Mouse (Mus musculus): ENCODE results near the gene Bcl3. TPM values are rescaled to one million over a fixed set of nuclear protein-coding genes. Genes with fewer than 3 reads are reported as not detected.
"Not testable (repeated sequence)": the region's sequence is repeated elsewhere in the genome, so short reads cannot be mapped to it uniquely, and the experiment has no call there.

The Bcl3 gene
- polyA plus RNA-seq, 1 experiment from 2014 or later: 1.0 TPM

DNA sequence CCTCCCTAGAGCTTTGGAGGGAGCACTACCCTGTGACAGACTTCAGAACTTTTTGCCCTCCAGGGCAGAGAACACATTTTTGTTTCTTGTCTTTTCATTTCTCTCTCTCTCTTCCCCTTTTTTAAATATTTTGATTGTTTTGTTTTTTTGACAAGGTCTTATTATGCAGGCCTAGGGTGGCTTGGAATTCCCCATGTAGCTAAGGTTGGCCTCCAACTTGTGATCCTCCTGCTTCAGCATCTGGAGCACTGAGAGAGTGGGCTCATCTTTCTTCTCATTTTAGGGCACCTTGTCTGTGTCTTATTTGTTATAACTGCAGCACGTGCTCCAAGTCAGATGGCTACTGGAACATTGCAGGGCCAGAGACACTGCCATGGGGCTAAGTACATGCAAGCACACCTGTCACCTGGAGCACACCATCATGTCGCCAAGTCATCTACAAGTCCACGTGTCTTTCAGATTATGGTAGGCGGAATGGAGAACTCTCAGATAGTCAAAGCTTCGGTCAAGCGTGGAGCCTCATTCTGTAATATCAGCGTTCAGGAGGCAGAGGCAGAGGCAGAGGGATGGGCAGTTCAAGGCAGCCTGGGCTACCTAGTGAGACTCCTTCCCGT is 16.1 kb downstream of the Bcl3 start:
- H3K27ac ChIP-seq (ENCODE audit: low read depth, low read length): no peak overlapping the region
- ATAC-seq (replicated peaks; ENCODE audit: insufficient number of reproducible peaks, low FRiP score, low TSS enrichment): no peak

DNA sequence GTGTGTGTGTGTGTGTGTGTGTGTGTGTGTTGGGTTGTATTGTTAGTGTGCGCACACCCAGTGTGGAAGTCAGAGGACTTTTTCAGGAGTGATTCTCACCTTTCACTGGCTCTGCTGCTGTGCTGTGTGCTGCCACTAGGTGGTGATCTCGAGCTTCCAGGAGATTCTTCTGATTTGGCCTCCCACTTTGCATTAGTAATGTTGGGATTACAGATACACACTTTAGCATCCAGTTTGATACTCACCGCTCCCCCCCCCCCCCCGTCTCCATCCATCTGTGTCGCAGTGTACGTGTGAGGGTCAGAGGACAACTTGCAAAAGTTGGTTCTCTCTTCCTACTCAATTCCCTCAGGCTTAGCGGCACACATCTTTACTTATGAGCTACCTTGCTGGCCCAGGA is 19.6 kb downstream of the Bcl3 start:
- H3K9ac ChIP-seq (ENCODE audit: low read depth, low read length): no peak overlapping the region
- H3K36me3 ChIP-seq (ENCODE audit: control insufficient read depth, insufficient read depth, low read length): no peaks in the 10 kb centered on the region
- no peak overlapping the region for H3K4me3 ChIP-seq (ENCODE audit: low read depth, low read length)
- H3K4me2 ChIP-seq: no peak overlapping the region
- no peak for ATAC-seq (replicated peaks; ENCODE audit: insufficient number of reproducible peaks, low FRiP score, low TSS enrichment)
- no peaks in the 10 kb centered on the region for H3K4me1 ChIP-seq (ENCODE audit: control insufficient read depth, insufficient read depth, low read length)
- 21% methylated on average over 7 of the region's 7 CpGs for WGBS (ENCODE audit: insufficient replicate concordance)
- no peaks in the 10 kb centered on the region for H3K9me3 ChIP-seq (replicated peaks; ENCODE audit: control insufficient read depth, low read length)
- no peak overlapping the region for H3K27ac ChIP-seq (ENCODE audit: low read depth, low read length)
- peaks cover 2% of the 10 kb centered on the region; the same call in 1 of the 2 replicates for H3K27me3 ChIP-seq (ENCODE audit: control insufficient read depth, insufficient read depth, low read length)

More for the DNA sequence above, 16.1 kb downstream of the Bcl3 start:
- Histone ChIP-seq H3K36me3 (ENCODE audit: control insufficient read depth, insufficient read depth, low read length) (no peaks in the 10 kb centered on the region), H3K4me3 (ENCODE audit: low read depth, low read length) (no peak overlapping the region), H3K9ac (ENCODE audit: low read depth, low read length) (no peak overlapping the region), H3K9me3 (replicated peaks; ENCODE audit: control insufficient read depth, low read length) (no peaks in the 10 kb centered on the region; the same call in 1 of the 2 replicates), H3K4me2 (no peak overlapping the region), H3K27me3 (ENCODE audit: control insufficient read depth, insufficient read depth, low read length) (peaks cover 30% of the 10 kb centered on the region), H3K4me1 (ENCODE audit: control insufficient read depth, insufficient read depth, low read length) (peaks cover 7% of the 10 kb centered on the region)
- 75% methylated on average over 8 of the region's 8 CpGs for WGBS (ENCODE audit: insufficient replicate concordance)

DNA sequence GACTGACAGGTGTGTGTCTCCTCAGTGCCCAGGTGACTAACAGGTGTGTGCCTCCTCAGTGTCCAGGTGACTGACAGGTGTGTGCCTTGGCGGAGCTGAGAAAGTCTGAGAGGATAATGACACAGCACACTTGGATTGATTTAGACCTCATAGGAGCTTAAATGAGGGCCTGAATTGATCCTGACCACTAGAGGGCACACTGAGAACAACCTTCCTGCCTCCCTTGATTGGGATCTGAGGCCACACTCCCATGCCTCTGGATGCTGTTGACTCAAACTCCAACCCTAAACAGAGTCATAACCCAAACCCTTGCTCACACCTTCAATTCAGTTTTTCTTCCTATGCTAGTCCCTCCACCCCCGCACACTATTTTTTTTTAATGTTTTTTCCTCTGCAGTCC is 21.8 kb downstream of the Bcl3 start:
- WGBS (ENCODE audit: insufficient replicate concordance): 19% methylated on average over 2 of the region's 2 CpGs
- Histone ChIP-seq H3K9me3 (replicated peaks; ENCODE audit: control insufficient read depth, low read length) (no peaks in the 10 kb centered on the region), H3K4me2 (no peak overlapping the region), H3K27me3 (ENCODE audit: control insufficient read depth, insufficient read depth, low read length) (peaks cover 18% of the 10 kb centered on the region), H3K9ac (ENCODE audit: low read depth, low read length) (no peak overlapping the region), H3K4me3 (ENCODE audit: low read depth, low read length) (no peak overlapping the region), H3K4me1 (ENCODE audit: control insufficient read depth, insufficient read depth, low read length) (no peaks in the 10 kb centered on the region), H3K36me3 (ENCODE audit: control insufficient read depth, insufficient read depth, low read length) (no peaks in the 10 kb centered on the region), H3K27ac (ENCODE audit: low read depth, low read length) (no peak overlapping the region)
- no peak for ATAC-seq (replicated peaks; ENCODE audit: insufficient number of reproducible peaks, low FRiP score, low TSS enrichment)

DNA sequence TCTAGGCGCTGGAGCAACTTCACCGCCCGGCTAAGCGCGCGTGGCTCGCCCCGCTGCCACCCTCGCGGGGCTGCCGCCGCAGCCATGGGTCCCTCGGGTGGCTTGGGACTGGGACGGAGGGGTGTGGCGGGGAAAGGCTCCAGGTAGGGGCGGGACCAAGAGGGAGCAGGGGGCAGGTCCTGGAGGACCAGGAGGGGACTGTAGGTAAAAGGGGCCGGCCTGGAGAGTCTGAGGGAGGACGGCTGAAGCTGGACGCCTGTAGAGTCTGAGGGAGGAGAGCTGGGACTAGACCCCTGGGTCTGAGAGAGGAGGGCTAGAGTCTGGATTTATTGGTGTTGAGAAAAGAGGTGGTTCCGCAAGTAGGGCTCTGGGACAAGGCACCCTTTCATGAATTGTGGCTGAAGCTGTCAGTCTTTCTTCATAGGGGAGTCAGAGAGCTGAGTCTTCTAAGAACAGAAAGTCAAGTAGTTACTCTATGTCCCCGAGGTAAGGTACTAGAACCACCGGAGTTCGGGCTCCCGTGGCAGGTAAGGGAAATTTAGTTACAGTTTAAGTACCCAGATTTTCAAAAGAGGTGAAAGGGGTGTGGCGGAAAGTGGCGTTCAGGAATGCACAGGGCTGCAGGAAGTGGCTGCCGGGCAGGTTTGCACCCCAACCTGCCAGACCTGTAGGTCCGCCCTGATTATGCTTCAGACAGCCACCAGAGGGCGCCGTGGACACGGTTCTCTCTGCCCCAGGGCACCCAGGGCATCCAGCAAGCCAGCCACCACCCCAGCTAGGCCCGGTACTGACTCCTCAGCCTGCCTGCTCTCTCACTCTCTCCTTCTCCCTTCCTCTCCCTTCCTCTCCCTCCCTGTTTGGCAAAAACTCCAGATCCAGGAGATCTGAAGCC is 25.6 kb downstream of the Bcl3 start, which contains the start of gene Cblc:
TSS of gene Cblc (minus strand) at position 113 of the 892 bp plus-strand sequence.
- Histone ChIP-seq H3K4me3 (ENCODE audit: low read depth, low read length) (peak within 1 kb of the TSS; percentile 22; the same call in 1 of the 2 replicates), H3K36me3 (ENCODE audit: control insufficient read depth, insufficient read depth, low read length) (no peaks in the 10 kb centered on the region), H3K9me3 (replicated peaks; ENCODE audit: control insufficient read depth, low read length) (no peaks in the 10 kb centered on the region), H3K9ac (ENCODE audit: low read depth, low read length) (peak within 1 kb of the TSS; percentile 39; the same call in 1 of the 2 replicates), H3K4me2 (peak within 1 kb of the TSS; percentile 40), H3K4me1 (ENCODE audit: control insufficient read depth, insufficient read depth, low read length) (no peaks in the 10 kb centered on the region), H3K27me3 (ENCODE audit: control insufficient read depth, insufficient read depth, low read length) (peaks cover 22% of the 10 kb centered on the region), H3K27ac (ENCODE audit: low read depth, low read length) (no peak within 1 kb of the TSS)
- WGBS (ENCODE audit: insufficient replicate concordance): 3% methylated on average over 32 of the region's 32 CpGs
- ATAC-seq (replicated peaks; ENCODE audit: insufficient number of reproducible peaks, low FRiP score, low TSS enrichment): peak; percentile 8; the same call in 1 of the 2 replicates

DNA sequence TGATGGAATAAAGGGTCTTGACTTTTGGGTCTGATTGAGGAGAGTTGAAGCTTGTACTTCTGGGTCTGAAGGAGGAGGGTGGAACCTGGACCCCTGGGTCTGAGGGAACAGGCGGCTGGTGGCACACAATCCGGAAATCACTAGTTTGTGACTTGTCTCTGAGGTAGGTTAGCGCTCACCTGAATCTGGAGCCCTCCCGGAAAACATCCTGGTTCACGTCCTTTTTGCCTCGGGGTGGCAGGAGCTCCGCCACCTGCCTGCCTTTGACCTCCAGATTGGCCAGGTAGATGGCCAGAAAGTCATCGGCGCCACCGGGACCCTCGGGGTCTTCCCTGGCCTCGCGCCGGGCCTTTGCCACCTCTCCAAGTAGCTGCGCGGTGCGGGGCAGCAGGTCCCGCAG is 26.3 kb downstream of the Bcl3 start:
- peak overlapping the region; percentile 40 for H3K4me2 ChIP-seq
- no peaks in the 10 kb centered on the region for H3K36me3 ChIP-seq (ENCODE audit: control insufficient read depth, insufficient read depth, low read length)
- peak overlapping the region; percentile 39; the same call in 1 of the 2 replicates for H3K9ac ChIP-seq (ENCODE audit: low read depth, low read length)
- WGBS (ENCODE audit: insufficient replicate concordance): 12% methylated on average over 18 of the region's 18 CpGs
- no peak for ATAC-seq (replicated peaks; ENCODE audit: insufficient number of reproducible peaks, low FRiP score, low TSS enrichment)
- H3K27ac ChIP-seq (ENCODE audit: low read depth, low read length): no peak overlapping the region
- peak overlapping the region; percentile 22; the same call in 1 of the 2 replicates for H3K4me3 ChIP-seq (ENCODE audit: low read depth, low read length)
- H3K27me3 ChIP-seq (ENCODE audit: control insufficient read depth, insufficient read depth, low read length): peaks cover 22% of the 10 kb centered on the region
- no peaks in the 10 kb centered on the region for H3K9me3 ChIP-seq (replicated peaks; ENCODE audit: control insufficient read depth, low read length)
- H3K4me1 ChIP-seq (ENCODE audit: control insufficient read depth, insufficient read depth, low read length): no peaks in the 10 kb centered on the region

DNA sequence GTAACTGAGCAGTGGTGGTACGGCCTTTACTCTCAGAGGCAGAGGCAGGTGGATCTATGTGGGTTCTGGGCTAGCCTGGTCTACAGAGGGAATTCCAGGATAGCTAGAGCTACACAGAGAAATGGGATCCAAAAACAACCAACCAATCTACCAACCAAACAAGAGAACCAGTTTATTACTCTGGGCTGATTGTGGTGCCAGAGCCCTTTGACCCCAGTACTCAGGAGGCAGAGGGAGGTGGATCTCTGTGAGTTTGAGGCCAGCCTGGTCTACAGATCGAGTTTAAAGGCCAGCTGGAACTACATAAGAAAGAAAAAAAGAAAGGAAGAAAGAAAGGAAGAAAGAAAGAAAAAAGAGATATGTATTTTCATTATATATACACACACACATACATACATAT is 27.3 kb downstream of the Bcl3 start:
- no peak for ATAC-seq (replicated peaks; ENCODE audit: insufficient number of reproducible peaks, low FRiP score, low TSS enrichment)
- 65% methylated on average over 2 of the region's 2 CpGs for WGBS (ENCODE audit: insufficient replicate concordance)
- Histone ChIP-seq H3K4me1 (ENCODE audit: control insufficient read depth, insufficient read depth, low read length) (no peaks in the 10 kb centered on the region), H3K27ac (ENCODE audit: low read depth, low read length) (no peak overlapping the region), H3K36me3 (ENCODE audit: control insufficient read depth, insufficient read depth, low read length) (no peaks in the 10 kb centered on the region), H3K9ac (ENCODE audit: low read depth, low read length) (no peak overlapping the region), H3K9me3 (replicated peaks; ENCODE audit: control insufficient read depth, low read length) (no peaks in the 10 kb centered on the region), H3K27me3 (ENCODE audit: control insufficient read depth, insufficient read depth, low read length) (peaks cover 24% of the 10 kb centered on the region), H3K4me3 (ENCODE audit: low read depth, low read length) (no peak overlapping the region), H3K4me2 (no peak overlapping the region)

DNA sequence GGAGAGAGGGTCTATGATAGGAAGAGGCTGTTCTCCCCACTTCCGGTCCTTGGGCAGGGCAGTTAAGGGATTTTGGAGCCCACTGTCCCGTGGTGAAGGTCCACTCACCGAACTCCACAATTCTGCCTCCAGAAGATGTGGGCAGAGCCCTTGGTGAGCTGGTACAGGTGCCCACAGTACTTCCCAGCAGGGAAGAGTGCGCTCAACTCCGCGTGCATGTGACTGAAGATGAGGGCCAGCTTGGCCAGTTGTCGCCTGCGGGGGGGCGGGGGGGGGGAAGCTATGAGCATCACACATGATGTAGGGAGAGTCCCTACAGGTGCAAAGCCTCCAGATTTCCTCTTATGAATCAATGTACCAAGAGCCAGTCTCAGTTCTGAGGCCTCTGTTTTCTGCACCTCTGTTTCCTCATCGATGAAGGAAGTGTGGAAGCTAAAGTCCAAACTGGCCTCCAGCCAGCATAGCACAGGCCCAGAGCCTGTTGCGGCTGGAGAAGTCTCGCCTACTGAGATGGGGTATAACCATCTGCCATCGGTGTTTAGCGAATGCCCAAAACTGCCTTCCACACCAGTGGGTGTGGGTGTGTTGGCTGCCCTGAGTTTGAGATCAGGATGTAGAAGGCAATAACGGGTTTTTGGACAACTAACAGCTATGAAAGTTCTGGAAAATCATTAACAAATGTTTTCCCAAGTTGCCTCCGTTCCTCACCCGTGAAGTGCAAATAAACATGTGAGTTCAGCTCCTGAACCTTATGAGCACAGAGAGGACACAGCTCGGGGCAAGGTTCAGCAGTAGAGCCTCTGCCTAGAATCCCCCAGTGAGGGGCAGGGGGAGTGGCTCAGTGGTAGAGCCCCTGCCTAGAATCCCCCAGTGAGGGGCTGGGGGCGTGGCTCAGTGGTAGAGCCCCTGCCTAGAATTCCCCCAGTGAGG is 29.6 kb downstream of the Bcl3 start:
- Histone ChIP-seq H3K4me3 (ENCODE audit: low read depth, low read length) (no peak overlapping the region), H3K27ac (ENCODE audit: low read depth, low read length) (no peak overlapping the region), H3K4me1 (ENCODE audit: control insufficient read depth, insufficient read depth, low read length) (no peaks in the 10 kb centered on the region), H3K36me3 (ENCODE audit: control insufficient read depth, insufficient read depth, low read length) (no peaks in the 10 kb centered on the region), H3K27me3 (ENCODE audit: control insufficient read depth, insufficient read depth, low read length) (peaks cover 25% of the 10 kb centered on the region), H3K9me3 (replicated peaks; ENCODE audit: control insufficient read depth, low read length) (no peaks in the 10 kb centered on the region), H3K4me2 (no peak overlapping the region), H3K9ac (ENCODE audit: low read depth, low read length) (no peak overlapping the region)
- no peak for ATAC-seq (replicated peaks; ENCODE audit: insufficient number of reproducible peaks, low FRiP score, low TSS enrichment)
- 84% methylated on average over 19 of the region's 19 CpGs for WGBS (ENCODE audit: insufficient replicate concordance)

DNA sequence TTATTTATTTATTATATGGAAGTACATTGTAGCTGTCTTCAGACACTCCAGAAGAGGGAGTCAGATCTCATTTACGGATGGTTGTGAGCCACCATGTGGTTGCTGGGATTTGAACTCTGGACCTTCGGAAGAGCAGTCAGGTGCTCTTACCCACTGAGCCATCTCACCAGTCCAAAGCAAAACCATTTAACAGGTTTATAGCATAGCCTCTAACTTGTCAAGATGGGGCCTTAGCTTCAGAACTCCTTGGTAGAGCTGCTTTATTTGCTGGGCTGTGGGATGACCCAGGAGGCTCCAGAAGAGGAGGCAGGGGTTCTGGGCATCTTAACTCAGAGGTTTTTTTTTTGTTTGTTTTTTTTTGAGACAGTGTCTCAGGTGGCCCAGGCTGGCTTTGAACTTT is 31.1 kb downstream of the Bcl3 start:
- H3K27ac ChIP-seq (ENCODE audit: low read depth, low read length); ATAC-seq (replicated peaks; ENCODE audit: insufficient number of reproducible peaks, low FRiP score, low TSS enrichment): not testable (repeated sequence)
- WGBS (ENCODE audit: insufficient replicate concordance): 94% methylated on average over 2 of the region's 2 CpGs

More for the DNA sequence above, 31.1 kb downstream of the Bcl3 start:
- peaks cover 16% of the 10 kb centered on the region for H3K27me3 ChIP-seq (ENCODE audit: control insufficient read depth, insufficient read depth, low read length)
- H3K4me2 ChIP-seq; H3K9me3 ChIP-seq (replicated peaks; ENCODE audit: control insufficient read depth, low read length); H3K36me3 ChIP-seq (ENCODE audit: control insufficient read depth, insufficient read depth, low read length); H3K4me1 ChIP-seq (ENCODE audit: control insufficient read depth, insufficient read depth, low read length); H3K4me3 ChIP-seq (ENCODE audit: low read depth, low read length); H3K9ac ChIP-seq (ENCODE audit: low read depth, low read length): not testable (repeated sequence)
